Mouse (Mus musculus) megakaryocyte-erythroid progenitor cell, adult 5-6 weeks (primary cell): ENCODE measurements at regions not wholly inside any gene's neighbourhood (a gene's known extent, or its start where the extent isn't known, plus 50 kb on each side); places are given as distances from the start of the nearest gene placed in this dataset.

ENCODE experiments used
- ATAC-seq: replicated peaks from 2 replicates; pipeline ENCODE4 v1.8.0; 2016; ENCODE audit warnings: mild to moderate bottlenecking, inconsistent platforms; ENCODE audit not compliant: severe bottlenecking, poor library complexity, low FRiP score, low TSS enrichment

DNA sequence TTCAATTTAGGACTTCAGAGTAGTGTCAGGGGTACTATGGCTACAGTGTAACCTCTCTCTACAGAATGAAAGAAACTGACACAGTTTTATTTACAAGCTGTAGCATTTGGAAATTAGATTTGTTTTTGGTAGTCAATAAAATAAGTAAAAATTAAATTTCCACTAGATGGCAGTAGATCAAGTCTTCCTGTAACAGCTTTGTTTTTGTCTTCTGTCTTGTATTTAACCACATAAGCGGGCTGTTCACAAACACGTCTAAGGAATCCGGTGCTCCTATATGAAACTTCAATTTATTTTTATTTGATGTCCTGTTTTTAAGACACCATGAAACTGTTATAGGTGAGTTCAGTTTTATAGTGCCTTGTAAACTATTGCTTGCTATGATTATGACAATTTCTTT, 238.8 kb downstream of the Usp25 start:
- ATAC-seq: no peak

- ATAC-seq: no peak
These were observed 237.9 kb downstream of the Usp25 start for GRCm38 (mm10) chr16:77251422-77251821.

DNA sequence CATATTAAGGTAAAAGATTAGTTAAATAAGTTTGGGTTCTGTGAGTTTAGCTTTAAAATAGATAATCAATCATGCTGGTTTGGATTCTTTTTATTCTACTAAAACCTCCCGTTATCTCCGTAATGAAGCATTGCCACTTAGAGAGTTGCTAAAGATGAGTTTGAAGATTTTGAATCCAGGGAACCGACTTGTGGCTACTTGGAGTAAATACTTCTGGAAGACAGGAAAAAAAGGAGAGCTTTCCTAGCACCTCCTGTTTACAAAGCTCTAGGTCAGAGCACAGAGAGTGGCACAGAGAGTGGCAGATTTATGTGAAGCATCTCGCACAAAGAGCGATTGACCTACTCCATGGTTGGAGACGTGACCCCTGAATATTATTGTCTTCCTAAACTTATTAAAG, 227.4 kb downstream of the Usp25 start:
- ATAC-seq: no peak

- no peak for ATAC-seq
These were observed 225.8 kb downstream of the Usp25 start for GRCm38 (mm10) chr16:77239176-77239790.

DNA sequence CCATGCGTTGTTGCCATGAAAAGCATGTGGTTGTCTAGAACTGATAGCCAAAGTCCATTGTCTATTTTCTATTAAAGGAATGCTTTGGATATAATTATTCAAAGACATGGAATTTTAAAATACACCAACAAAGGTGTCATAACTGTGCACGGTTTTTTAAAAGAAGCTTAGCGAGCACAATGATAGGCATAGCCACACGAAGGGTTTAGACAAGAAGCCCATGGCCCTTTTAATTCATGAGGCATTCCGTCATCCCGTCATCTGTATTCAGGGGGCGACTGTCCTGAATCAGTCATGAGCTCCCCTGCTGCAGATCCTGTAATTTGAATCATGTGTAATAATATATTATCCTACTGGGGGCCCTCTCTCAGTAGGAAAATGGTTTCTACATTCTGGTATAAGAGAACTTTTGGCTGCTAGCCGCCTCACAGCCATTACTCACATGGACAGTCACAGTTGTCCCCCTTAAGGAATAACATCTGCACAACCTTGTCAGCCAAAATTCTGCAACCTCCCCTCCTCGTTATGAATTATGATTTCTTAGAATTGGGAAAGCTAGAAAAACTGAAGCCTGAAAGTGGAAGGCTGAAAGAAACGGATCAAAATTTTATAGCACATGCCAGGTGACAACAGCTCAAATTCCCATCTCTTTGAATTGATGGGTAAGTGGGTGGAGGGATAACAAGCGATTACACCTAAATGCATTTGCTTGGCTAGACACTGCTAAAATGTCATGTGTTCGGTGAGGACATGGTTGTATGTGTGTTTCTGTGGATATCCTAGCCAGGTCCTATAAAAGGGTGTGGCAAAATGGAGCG, 225.1 kb downstream of the Usp25 start:
- no peak for ATAC-seq

DNA sequence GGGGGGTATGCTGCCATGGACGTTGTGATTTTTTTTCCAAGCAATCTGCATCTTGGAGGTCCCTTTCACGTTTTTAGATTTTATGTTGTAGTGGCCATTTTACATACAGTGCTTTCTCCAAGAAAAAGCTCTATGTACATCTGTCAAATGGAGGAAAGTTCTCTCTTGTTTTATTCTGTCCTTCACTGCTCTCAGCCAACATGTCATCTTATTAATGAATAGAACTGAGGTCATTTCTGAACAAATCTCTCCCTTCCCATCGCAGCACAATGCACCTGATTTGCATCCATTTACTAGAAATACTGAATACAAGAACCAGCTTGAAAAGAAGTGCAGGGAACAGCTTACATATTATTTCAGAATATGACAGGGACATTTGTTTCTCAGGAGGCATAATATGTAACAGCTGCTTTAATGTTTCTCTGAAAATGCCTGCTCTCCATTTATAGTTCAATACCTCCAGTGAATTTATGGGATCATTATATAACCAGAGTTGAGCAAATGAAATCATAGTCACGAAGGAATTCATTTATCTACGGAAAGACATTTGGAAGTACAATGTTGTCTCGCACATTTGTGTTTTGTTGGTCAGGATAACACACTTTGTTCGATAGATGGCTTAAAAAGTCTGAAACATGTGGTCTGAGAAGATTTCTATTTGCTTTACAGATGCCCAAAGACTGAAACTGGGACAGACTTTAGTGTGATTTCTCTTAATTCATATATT, 224.3 kb downstream of the Usp25 start:
- ATAC-seq: no peak

GRCm38 (mm10) chr16:77237272-77237603, 223.7 kb downstream of the Usp25 start:
- no peak for ATAC-seq

DNA sequence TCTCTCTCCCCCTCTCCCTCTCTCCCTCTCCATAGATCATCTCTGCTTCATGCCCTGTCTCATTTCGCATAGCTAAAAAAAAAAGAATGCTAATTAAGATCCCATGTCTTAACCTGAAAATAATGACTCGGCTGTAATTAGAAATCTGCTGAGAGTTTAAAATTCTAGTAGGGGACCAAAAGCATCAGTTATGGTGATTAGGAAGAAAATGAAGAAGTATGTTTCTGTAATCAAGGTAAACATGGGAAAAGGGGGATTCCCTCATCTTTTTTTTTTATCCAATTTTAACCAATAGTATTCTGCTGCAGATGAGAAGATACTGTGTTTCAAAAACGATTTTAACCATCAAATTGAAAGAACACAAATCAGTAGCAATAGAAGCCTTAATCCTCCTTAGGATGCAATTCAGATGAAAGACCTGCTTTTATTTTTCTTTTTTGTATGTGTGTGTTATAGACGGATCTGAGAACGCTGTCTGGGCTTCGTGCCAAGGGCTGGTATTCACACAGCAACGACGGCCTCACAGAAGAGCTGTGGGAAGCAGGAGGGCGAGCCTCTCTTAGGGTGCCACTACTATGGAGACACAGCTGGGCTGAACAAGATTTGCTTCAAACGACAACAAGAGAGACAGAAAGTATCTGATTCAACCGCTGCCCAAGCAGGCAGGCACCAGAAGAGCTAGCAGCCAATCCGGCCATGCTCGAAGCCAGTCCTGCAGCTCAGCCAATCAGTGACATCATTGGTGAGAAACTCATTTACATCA, 223.2 kb downstream of the Usp25 start:
- 0 out of 2 replicates have a peak, but pooled peaks have one; percentile 55 for ATAC-seq

- ATAC-seq: no peak
These were observed 222.5 kb downstream of the Usp25 start for GRCm38 (mm10) chr16:77236021-77236420.

- no peak for ATAC-seq
These were observed 221.9 kb downstream of the Usp25 start for GRCm38 (mm10) chr16:77235449-77235848.
